Mouse (Mus musculus) thymus, postnatal 10 days (tissue): ENCODE data around the gene Slc7a15.
"Not testable (repeated sequence)": the region's sequence is repeated elsewhere in the genome, so short reads cannot be mapped to it uniquely, and the experiment has no call there.

Experiments
- DNase-seq, 2 experiments: peaks; one replicate each; pipeline ENCODE4 v3.0.0; 2021; ENCODE audit warnings: low spot score in 2 of 2

Gene Slc7a15

GRCm38 (mm10) chr12:8559876-8560275 lies 39.0 kb downstream of the Slc7a15 start:
- not testable (repeated sequence) for DNase-seq

GRCm38 (mm10) chr12:8556189-8556588 lies 42.7 kb downstream of the Slc7a15 start:
- DNase-seq: no peak

GRCm38 (mm10) chr12:8555419-8555818 lies 43.4 kb downstream of the Slc7a15 start:
- DNase-seq: no peak

- DNase-seq: peak; percentile 35 to 69
These were observed 51.5 kb downstream of the Slc7a15 start for GRCm38 (mm10) chr12:8547357-8547756.

GRCm38 (mm10) chr12:8546801-8547200 lies 52.1 kb downstream of the Slc7a15 start:
- DNase-seq: no peak

- DNase-seq: no peak
These were observed 53.7 kb downstream of the Slc7a15 start for GRCm38 (mm10) chr12:8545066-8545610.

GRCm38 (mm10) chr12:8542371-8542770 lies 56.5 kb downstream of the Slc7a15 start:
- DNase-seq: no peak

- DNase-seq: no peak
These were observed 59.4 kb downstream of the Slc7a15 start for GRCm38 (mm10) chr12:8539471-8539870.

GRCm38 (mm10) chr12:8537291-8537690 lies 61.6 kb downstream of the Slc7a15 start:
- no peak for DNase-seq

GRCm38 (mm10) chr12:8536221-8536965 lies 62.5 kb downstream of the Slc7a15 start:
- DNase-seq: no peak

GRCm38 (mm10) chr12:8535596-8535995 lies 63.3 kb downstream of the Slc7a15 start:
- DNase-seq: no peak

GRCm38 (mm10) chr12:8534915-8535314 lies 64.0 kb downstream of the Slc7a15 start:
- DNase-seq: no peak

GRCm38 (mm10) chr12:8527770-8528169 lies 71.1 kb downstream of the Slc7a15 start:
- DNase-seq: no peak

- DNase-seq: no peak
These were observed 71.7 kb downstream of the Slc7a15 start for GRCm38 (mm10) chr12:8527175-8527574.

- DNase-seq: no peak
These were observed 74.8 kb downstream of the Slc7a15 start for GRCm38 (mm10) chr12:8524062-8524461.

- no peak for DNase-seq
These were observed 76.2 kb downstream of the Slc7a15 start for GRCm38 (mm10) chr12:8522711-8523110.

- peak; percentile 45 to 51 for DNase-seq
These were observed 77.4 kb downstream of the Slc7a15 start for GRCm38 (mm10) chr12:8521375-8522047.

- DNase-seq: no peak
These were observed 79.3 kb downstream of the Slc7a15 start for GRCm38 (mm10) chr12:8519431-8520160.

GRCm38 (mm10) chr12:8511037-8511882 lies 87.6 kb downstream of the Slc7a15 start:
- no peak for DNase-seq

- no peak for DNase-seq
These were observed 88.4 kb downstream of the Slc7a15 start for GRCm38 (mm10) chr12:8510317-8510988.

GRCm38 (mm10) chr12:8509693-8510092 lies 89.2 kb downstream of the Slc7a15 start:
- DNase-seq: no peak
